Mouse (Mus musculus) megakaryocyte, embryonic 14.5 days (primary cell): Measurements from ENCODE around the gene Fgfr2.

ENCODE experiments used
- FLI1 ChIP-seq: IDR thresholded peaks from 2 replicates; pipeline ENCODE4 v1.6.1; 2012; ENCODE audit warnings: low read length, inconsistent platforms, mixed read lengths
- GATA1 ChIP-seq: IDR thresholded peaks from 3 replicates; pipeline ENCODE4 v1.6.1; 2012; ENCODE audit warnings: mixed read lengths, low read length, inconsistent platforms, borderline replicate concordance

GRCm38 (mm10) chr7:133002271-133002670 is 120.9 kb downstream of the Fgfr2 start:
- TF ChIP-seq GATA1 (no peak), FLI1 (no peak)
